Mouse (Mus musculus) forebrain, embryonic 11.5 days (tissue): ENCODE data around the gene Ipo4. TPM values are rescaled to one million over a fixed set of nuclear protein-coding genes. Genes with fewer than 3 reads are reported as not detected.
A peak's percentile ranks its signal among the peaks of the same experiment; 100 is the strongest.

Experiments
- ATAC-seq: fragments of 200-750 bp; cut with Nextera tagmentation; replicated peaks from 2 replicates; pipeline ENCODE4 v1.8.0; 2017; ENCODE audit warnings: moderate TSS enrichment; ENCODE audit not compliant: low FRiP score
- DNase-seq: peaks from one replicate; pipeline ENCODE4 v3.0.0-alpha.2; 2017; ENCODE audit warnings: low spot score
- H3K27ac ChIP-seq: fragments of 300-500 bp; sonication (generic); 2 replicates; pipeline ENCODE4 v1.5.1; 2014; ENCODE audit warnings: low read depth, low read length
- H3K27me3 ChIP-seq: fragments of 300-500 bp; sonication (generic); 2 replicates; pipeline ENCODE4 v1.6.1; 2014; ENCODE audit warnings: mild to moderate bottlenecking, low read length, mixed read lengths; ENCODE audit not compliant: control insufficient read depth, insufficient read depth
- H3K36me3 ChIP-seq: fragments of 300-500 bp; sonication (generic); 2 replicates; pipeline ENCODE4 v1.6.1; 2014; ENCODE audit warnings: mild to moderate bottlenecking, low read length, moderate library complexity, mixed read lengths; ENCODE audit not compliant: control insufficient read depth, insufficient read depth
- H3K4me1 ChIP-seq: fragments of 300-500 bp; sonication (generic); replicated peaks from 2 replicates; pipeline ENCODE4 v1.6.1; 2014; ENCODE audit warnings: low read length, mixed read lengths; ENCODE audit not compliant: control insufficient read depth, insufficient read depth
- H3K4me2 ChIP-seq: fragments of 300-500 bp; sonication (generic); 2 replicates; pipeline ENCODE4 v1.6.1; 2014; ENCODE audit warnings: low read depth, mild to moderate bottlenecking, low read length, moderate library complexity, mixed read lengths; ENCODE audit not compliant: severe bottlenecking
- H3K4me3 ChIP-seq: fragments of 300-500 bp; sonication (generic); 2 replicates; pipeline ENCODE4 v1.5.1; 2014; ENCODE audit warnings: low read depth, low read length
- H3K9ac ChIP-seq: fragments of 300-500 bp; sonication (generic); 2 replicates; pipeline ENCODE4 v1.6.1; 2014; ENCODE audit warnings: low read length
- H3K9me3 ChIP-seq: fragments of 300-500 bp; sonication (generic); 2 replicates; pipeline ENCODE4 v1.6.1; 2016; ENCODE audit warnings: low read length, mixed read lengths; ENCODE audit not compliant: control insufficient read depth
- WGBS: fragments of 180-500 bp; shearing (Covaris S2); extraction: QIAGEN DNeasy Blood & Tissue Kit; methylation state at CpG from one replicate; pipeline ENCODE4 v1.1.7; 2014; 5-methylcytosine and 5-hydroxymethylcytosine counted together
- polyA plus RNA-seq: library from polyadenylated mRNA; unstranded; fragments of >200 nt; fragmentation: Nextera tagmentation; extraction: Ambion mirVana; gene quantifications from 2 replicates; pipeline ENCODE4 v1.2.1, GENCODE M21; 2014

Ipo4 gene
- polyA plus RNA-seq, 1 experiment from 2014 or later = 77.2 TPM

DNA sequence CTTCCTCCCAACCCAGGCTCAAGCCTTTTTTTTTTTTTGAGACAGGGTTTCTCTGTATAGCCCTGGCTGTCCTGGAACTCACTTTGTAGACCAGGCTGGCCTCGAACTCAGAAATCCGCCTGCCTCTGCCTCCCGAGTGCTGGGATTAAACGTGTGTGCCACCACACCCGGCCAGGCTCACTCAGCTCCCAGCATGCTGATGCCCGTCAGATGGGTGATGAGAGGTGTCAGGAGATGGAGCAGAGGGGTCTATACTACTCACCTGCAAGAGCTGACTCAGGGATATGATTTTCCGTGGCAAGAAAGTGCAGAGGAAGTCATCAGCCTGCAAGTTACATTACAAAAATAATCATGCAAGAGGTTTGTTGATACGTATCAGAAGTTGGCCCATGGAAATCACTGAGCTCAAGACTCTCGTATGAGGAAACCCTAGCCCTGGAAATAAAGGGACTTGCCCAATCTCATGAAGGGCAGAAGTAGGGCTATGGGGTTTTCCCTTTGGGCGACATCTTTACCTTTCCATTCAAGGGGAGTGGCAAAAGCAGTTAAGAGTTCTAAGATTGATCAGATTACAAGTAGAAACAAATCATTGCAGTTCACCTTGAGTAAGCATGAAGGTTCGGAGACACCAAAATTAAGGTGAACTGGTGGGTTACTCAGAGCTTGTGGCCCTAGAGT is 45.8 kb downstream of the Ipo4 start:
- WGBS = 86% methylated on average over 9 of the region's 11 CpGs
- Histone ChIP-seq H3K27ac (no peak overlapping the region), H3K9ac (peak overlapping the region; percentile 71), H3K36me3 (no peaks in the 10 kb centered on the region; the same call in 1 of the 2 replicates), H3K9me3 (no peaks in the 10 kb centered on the region), H3K27me3 (no peaks in the 10 kb centered on the region), H3K4me3 (peak overlapping the region; percentile 88), H3K4me1 (peaks cover 14% of the 10 kb centered on the region; the same call in 1 of the 2 replicates), H3K4me2 (peak overlapping the region; percentile 97)
- no peak for ATAC-seq
- no peak for DNase-seq

DNA sequence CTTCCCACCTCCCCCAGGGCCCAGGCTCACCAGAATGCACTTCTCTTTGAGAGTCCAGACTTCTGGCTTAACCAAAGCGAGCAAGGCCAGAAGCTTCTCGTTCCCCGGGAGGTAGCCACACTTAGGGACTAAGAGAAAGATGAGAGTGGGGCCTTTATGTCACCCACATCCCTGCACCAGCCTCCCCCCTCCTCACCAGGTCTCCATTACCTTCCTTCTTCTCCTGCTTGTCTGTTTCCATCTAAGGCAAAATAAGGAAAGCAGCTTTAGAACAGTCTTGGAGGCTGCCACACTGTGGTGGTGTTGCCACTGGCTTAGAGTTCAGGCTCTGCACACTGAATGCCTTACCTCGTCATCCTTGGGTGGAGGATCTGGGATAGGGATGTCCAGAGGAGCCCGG is 46.5 kb downstream of the Ipo4 start:
- Histone ChIP-seq H3K27me3 (no peaks in the 10 kb centered on the region; the same call in 1 of the 2 replicates), H3K27ac (no peak overlapping the region), H3K9me3 (no peaks in the 10 kb centered on the region), H3K36me3 (no peaks in the 10 kb centered on the region; the same call in 1 of the 2 replicates), H3K9ac (no peak overlapping the region), H3K4me3 (no peak overlapping the region), H3K4me2 (no peak overlapping the region), H3K4me1 (peaks cover 16% of the 10 kb centered on the region; the same call in 1 of the 2 replicates)
- DNase-seq (no peak), ATAC-seq (no peak)
- 88% methylated on average over 5 of the region's 5 CpGs for WGBS

DNA sequence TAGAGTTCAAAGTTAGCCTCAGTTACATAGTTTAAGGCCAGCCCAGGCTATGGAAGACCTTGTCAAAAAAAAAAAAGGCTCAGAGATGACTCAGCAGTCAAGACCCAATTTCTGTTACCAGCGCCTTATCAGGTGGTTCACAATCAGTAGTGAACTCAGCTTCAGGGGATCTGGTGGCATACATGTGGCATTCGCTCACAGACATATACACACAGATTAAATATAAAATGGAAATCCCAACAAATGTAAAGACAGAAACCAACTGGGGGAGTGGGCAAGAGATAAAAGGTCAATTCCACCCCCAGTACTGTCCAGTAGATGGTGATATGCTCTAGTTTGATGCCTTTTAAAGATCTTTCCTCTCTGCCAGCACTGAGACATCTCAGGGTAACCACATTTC is 49.6 kb downstream of the Ipo4 start:
- DNase-seq (no peak), ATAC-seq (no peak)
- Histone ChIP-seq H3K36me3 (no peaks in the 10 kb centered on the region; the same call in 1 of the 2 replicates), H3K4me2 (no peak overlapping the region), H3K4me3 (no peak overlapping the region), H3K27ac (no peak overlapping the region), H3K9me3 (no peaks in the 10 kb centered on the region), H3K27me3 (no peaks in the 10 kb centered on the region; the same call in 1 of the 2 replicates), H3K9ac (no peak overlapping the region), H3K4me1 (peaks cover 9% of the 10 kb centered on the region; the same call in 1 of the 2 replicates)
- 92% methylated on average over 2 of the region's 2 CpGs for WGBS

DNA sequence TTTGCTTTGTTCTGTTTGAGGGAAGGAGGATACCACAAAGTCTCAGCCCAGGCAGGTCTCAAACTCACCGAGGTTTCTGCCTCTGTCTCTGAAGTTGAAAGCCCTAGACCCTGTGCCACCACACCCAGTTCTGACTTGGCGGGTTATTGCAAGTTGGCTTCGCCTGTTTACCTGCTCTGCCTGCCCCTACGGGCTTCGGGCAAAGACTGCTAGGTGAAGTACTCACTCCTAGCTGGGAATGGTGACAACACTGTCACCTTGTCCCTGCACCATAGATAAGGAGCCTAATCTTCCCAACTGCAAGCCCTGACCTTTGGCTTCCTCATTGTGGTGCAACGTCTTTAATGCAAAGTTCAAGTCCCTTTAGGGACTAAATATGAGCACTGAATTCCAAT is 50.2 kb downstream of the Ipo4 start:
- Histone ChIP-seq H3K9me3 (no peaks in the 10 kb centered on the region), H3K36me3 (no peaks in the 10 kb centered on the region; the same call in 1 of the 2 replicates), H3K4me2 (no peak overlapping the region), H3K27me3 (no peaks in the 10 kb centered on the region; the same call in 1 of the 2 replicates), H3K4me1 (peaks cover 9% of the 10 kb centered on the region; the same call in 1 of the 2 replicates), H3K27ac (no peak overlapping the region), H3K4me3 (no peak overlapping the region), H3K9ac (no peak overlapping the region)
- 56% methylated on average over 6 of the region's 6 CpGs for WGBS
- DNase-seq (no peak), ATAC-seq (no peak)

DNA sequence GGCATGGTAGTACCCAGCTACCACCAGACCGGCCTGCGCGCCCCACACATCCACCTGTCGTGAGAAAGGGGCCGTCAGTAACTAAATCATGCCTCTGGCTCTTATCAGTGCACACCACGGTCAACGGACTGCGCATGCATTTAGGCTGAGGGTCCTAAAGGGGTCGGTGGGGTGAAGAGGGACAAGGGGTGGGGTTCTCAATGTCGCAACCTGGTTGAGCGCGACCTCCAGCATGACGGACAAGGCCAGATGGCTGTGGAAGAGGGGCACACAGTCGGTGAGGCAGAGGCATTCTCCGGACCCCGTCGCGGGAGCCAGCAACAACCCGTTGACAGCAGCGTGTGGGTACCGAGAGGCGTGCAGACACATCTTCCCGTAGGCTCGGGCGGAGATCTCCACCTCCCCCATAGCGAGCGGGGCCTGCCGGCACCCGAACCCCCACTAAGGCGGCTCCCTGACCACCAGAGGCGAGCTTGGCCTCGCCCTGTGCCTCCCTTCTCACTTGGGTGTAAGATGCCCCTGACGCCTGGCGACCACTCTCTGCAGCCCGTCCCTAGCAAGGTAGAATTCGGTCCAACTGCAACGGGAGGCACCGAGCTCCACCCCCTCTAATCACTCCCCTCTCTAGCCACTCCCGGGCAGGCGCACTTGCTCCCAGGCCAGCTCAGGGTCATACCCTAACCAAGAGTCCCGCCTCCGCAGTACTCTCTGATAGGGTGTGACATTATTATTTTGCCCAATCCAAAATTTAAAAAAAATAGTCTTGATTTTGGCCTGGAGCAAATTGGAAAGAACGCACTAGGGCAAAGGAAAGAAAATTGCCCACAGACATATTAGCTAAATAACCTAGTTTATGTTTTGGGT is 50.8 kb downstream of the Ipo4 start, which contains the start of gene Emc9:
Gene Emc9, minus strand, starts transcription at position 601 of the 864 bp plus-strand sequence.
- Histone ChIP-seq H3K4me1 (peaks cover 4% of the 10 kb centered on the region; the same call in 1 of the 2 replicates), H3K36me3 (no peaks in the 10 kb centered on the region; the same call in 1 of the 2 replicates), H3K4me3 (peak within 1 kb of the TSS; percentile 35), H3K9me3 (no peaks in the 10 kb centered on the region), H3K9ac (peak within 1 kb of the TSS; percentile 60), H3K4me2 (peak within 1 kb of the TSS; percentile 75), H3K27ac (no peak within 1 kb of the TSS), H3K27me3 (no peaks in the 10 kb centered on the region; the same call in 1 of the 2 replicates)
- DNase-seq = peak; percentile 62
- ATAC-seq = peak; percentile 63; the same call in 1 of the 2 replicates
- WGBS = 2% methylated on average over 43 of the region's 43 CpGs

DNA sequence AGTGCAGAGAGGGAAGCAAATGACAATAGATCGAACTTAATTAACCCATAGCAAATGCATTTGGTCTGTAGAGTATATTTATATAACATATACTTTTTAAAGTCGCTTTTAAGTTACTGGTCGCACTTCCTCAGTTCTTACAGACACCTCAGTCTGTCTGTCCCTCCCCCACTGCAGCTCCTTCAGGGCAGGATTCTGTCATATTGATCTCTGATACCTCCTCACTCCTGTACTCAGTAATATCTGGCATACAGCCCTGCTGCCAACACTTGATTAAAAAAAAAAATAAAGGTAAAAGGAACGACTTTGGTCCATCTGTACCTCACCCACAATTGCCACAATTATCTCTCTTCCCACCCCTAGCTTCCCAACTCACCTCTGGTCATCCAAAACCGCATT is 51.5 kb downstream of the Ipo4 start:
- Histone ChIP-seq H3K27me3 (no peaks in the 10 kb centered on the region; the same call in 1 of the 2 replicates), H3K9me3 (no peaks in the 10 kb centered on the region), H3K4me1 (peaks cover 2% of the 10 kb centered on the region; the same call in 1 of the 2 replicates), H3K27ac (no peak overlapping the region), H3K4me3 (peak overlapping the region; percentile 35), H3K36me3 (no peaks in the 10 kb centered on the region; the same call in 1 of the 2 replicates), H3K9ac (peak overlapping the region; percentile 60), H3K4me2 (peak overlapping the region; percentile 75)
- DNase-seq = no peak
- WGBS = 37% methylated on average over 5 of the region's 5 CpGs
- 0 out of 2 replicates have a peak, but pooled peaks have one; percentile 9 for ATAC-seq

DNA sequence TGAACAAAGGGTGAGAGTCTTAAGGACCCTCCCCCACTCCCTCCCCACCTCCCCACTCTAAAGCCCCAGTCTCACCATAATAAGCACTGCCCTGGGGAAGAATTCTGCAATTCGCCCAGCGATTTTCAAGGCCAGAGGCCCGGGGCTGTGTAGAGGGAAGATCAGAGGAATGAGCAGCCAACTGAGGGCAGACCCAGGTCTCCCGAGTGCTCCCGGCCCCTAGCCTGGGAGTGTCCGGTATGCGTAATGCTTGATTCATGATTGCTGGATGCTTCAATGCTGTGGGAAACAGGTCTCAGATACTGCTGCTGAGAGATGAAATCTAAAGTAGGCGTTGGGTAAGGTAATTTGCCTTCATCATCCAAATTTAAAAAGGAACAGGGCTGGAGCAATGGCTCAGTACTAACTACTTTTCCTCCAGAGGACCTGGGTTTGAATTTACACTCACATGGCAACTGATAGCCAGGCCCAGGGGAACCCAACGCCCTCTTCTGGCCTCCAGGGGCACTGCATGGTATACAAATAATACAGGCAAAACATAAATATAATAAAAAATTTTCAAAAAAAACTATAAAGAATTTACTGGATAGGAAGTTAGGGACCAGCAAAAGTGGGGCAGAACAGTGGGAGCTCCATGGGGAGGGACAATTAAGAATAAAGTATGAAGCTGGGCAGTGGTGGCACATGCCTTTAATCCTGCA is 53.6 kb downstream of the Ipo4 start:
- 70% methylated on average over 9 of the region's 9 CpGs for WGBS
- H3K36me3 ChIP-seq = no peaks in the 10 kb centered on the region; the same call in 1 of the 2 replicates
- no peak overlapping the region for H3K4me2 ChIP-seq
- ATAC-seq = no peak
- H3K27me3 ChIP-seq = no peaks in the 10 kb centered on the region; the same call in 1 of the 2 replicates
- H3K9me3 ChIP-seq = no peaks in the 10 kb centered on the region
- no peak overlapping the region for H3K27ac ChIP-seq
- no peak for DNase-seq
- peaks cover 2% of the 10 kb centered on the region; the same call in 1 of the 2 replicates for H3K4me1 ChIP-seq
- H3K9ac ChIP-seq = no peak overlapping the region
- no peak overlapping the region for H3K4me3 ChIP-seq

DNA sequence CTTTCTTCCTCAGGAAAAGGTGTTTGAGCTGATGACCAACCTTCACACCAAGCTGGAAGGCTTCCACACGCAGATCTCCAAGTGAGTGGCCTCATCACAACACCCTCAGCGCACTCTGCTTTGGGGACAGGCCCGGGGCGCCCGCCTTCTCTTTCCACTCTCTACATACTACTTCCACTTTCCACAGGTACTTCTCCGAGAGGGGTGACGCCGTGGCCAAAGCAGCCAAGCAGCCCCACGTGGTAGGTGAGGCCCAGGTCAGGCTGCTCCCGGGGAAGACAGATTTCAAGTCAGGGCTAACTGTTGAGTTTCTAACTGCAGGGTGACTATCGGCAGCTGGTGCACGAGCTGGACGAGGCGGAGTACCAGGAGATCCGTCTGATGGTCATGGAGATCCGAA is 55.0 kb downstream of the Ipo4 start:
- no peaks in the 10 kb centered on the region; the same call in 1 of the 2 replicates for H3K36me3 ChIP-seq
- H3K4me1 ChIP-seq = peaks cover 2% of the 10 kb centered on the region; the same call in 1 of the 2 replicates
- no peak overlapping the region for H3K4me2 ChIP-seq
- H3K9ac ChIP-seq = no peak overlapping the region
- 96% methylated on average over 16 of the region's 16 CpGs for WGBS
- no peak for ATAC-seq
- no peak for DNase-seq
- H3K27me3 ChIP-seq = no peaks in the 10 kb centered on the region; the same call in 1 of the 2 replicates
- H3K4me3 ChIP-seq = no peak overlapping the region
- H3K27ac ChIP-seq = no peak overlapping the region
- H3K9me3 ChIP-seq = no peaks in the 10 kb centered on the region
